Mouse (Mus musculus): Measurements from ENCODE around the gene Relb. TPM values are rescaled to one million over a fixed set of nuclear protein-coding genes. Genes with fewer than 3 reads are reported as not detected.

Gene Relb
- total RNA-seq, 2 experiments from 2014 or later, result 5.5 to 7.5 TPM

DNA sequence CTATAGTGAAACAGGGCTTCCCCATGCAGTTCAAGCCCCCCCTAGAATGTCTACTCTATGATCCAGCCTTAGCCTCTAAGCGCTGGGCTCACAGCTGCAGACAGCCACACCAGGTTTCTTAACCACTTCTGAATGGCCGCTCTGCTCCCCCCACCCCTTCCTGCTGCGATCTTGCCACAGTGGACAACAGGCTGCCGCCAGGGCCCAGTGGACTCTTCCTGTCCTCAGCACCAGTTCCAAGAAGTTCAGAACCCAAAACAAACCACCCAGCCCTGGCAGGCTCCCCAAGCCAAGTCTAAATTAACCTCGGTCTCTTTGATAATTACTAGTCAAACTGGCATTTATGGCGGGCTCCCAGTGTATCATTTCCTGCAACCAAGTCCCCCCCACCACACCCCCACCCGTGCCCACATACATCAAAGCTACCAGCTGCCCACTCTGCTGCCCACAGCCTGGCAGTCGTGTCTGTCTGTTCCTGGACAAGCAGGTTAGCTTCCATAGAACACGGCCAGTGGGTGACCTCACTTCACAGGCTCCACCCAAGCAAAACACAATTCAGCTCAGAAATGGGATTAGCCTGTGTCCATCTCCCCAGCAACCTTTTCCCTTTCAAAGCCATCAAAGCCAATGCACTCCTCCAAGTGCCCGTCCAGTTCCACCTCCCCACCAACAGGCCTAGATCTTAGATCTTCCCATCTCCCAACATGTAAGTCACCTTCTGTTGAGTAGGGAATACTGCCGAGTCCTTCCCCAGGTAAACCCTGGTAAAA, 68.6 kb downstream of the Relb start:
- DNase-seq, result no peak
- intact Hi-C loops (cut with DNase I), result no loop called here

DNA sequence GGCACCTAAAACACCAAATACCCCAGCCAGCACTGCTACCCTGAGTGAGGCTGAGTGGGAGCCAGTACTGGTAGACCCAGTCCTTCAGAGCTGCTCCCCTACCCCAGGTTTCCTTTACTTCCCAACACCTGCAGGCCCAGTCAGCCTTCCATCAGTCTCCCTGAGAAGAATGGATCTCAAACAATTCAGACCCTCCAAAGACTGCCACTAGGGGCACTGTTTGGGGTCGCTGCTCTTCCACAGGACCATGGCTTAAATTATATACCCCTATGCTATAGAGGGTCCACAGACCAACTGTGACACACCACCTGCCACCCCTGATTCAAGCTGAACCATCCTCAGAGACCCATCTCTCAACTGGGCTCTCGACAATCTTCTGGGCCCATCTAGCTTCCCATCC, 70.3 kb downstream of the Relb start:
- no peak for DNase-seq
- intact Hi-C loops (cut with DNase I), result loop anchor here (5.0 kb wide), 1 partner anchor 92 kb away; no protein-coding TSS in a partner anchor

DNA sequence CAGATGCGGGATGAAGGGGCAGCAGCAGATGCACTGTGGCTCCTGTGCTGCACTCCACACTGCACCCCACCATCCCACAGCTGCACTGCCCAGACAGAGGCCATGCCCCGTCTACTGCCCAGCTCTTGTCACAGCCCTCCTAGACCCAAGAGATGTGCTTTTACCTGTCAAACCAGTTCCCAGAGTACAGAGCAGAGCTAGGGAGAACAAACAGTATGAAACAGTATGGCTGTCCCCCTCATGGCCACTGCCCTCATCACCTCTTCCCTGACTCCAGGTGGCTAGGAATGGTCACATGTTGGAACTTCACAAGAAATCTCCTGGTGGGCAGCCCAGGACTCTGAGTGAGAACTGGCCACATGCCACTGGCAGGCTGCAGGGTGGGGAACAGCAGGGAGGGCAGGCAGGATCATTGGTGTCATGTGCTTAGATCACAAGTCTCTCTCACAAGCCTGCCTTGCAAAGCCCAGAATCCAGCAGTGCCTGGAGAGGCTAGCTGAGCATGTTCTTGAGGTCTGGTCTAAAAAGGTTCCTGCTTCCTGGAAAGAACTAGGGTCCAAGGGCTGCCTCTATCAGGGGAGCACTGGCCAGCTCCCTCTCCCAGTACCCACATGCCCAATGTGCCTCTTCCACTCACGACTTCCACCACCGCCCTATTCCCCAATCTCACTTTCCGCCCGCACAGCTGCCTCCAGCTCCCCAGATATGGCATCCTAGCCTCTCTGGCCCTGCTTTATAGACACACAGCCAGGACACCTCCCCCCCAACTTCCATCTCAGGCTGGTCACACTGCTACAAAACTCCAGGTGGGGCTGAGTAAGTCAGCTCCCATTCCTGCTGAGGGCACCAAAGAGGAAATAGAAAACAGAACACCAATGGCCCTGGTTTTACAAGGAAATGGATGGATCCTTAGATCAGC, 71.0 kb downstream of the Relb start:
- DNase-seq, result no peak
- intact Hi-C loops (cut with DNase I), result loop anchor here (5.0 kb wide), 1 partner anchor 91 kb away; no protein-coding TSS in a partner anchor

DNA sequence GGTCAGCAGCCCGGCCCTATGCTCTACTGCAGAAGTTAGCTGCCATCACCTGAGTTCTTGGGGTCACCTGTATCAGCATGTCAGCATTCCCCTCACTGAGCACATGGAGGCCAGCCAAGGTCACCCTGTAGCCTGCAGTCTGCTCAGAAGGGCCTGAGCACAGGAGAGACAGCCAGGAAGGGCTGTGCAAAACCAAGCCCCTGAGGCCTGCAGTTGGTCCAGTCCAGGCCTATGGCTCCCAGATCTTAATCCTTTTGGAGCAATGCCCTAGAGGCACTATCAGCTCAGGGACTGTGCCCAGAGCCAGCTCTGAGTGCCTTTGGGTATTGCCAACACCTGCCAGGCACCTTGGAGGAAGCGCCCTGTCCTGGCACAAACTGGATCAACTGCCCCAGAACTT, 72.2 kb downstream of the Relb start:
- DNase-seq, result no peak
- intact Hi-C loops (cut with DNase I), result loop anchor here (5.0 kb wide), 1 partner anchor 90 kb away; no protein-coding TSS in a partner anchor

Other genes starting within 250 kb of the Relb start
- gene Ercc2, start 247.4 kb downstream of the Relb start, total RNA-seq (2021), result 10 to 100 TPM; 46.1 to 62.8 TPM
- 1 to 10 TPM; 1.2 to 1.3 TPM for gene Klc3, start 225.3 kb downstream of the Relb start, total RNA-seq (2021)
- gene Ckm, start 224.7 kb downstream of the Relb start, total RNA-seq (2021), result not detected
- gene Mark4, start 170.6 kb downstream of the Relb start, total RNA-seq (2021), result 100 to 1,000 TPM; 118 to 119 TPM
- under 1 TPM; 0.42 to 0.46 TPM for gene Exoc3l2, start 166.1 kb downstream of the Relb start, total RNA-seq (2021)
- 1 to 10 TPM; 8.5 to 8.8 TPM for gene Bloc1s3, start 121.1 kb downstream of the Relb start, total RNA-seq (2021)
- 10 to 100 TPM; 17.9 to 19.0 TPM for gene Trappc6a, start 121.0 kb downstream of the Relb start, total RNA-seq (2021)
- under 1 TPM; 0.90 to 0.91 TPM for gene Nkpd1, start 111.6 kb downstream of the Relb start, total RNA-seq (2021)
- 10 to 100 TPM; 81.1 to 85.1 TPM for gene Ppp1r37, start 66.4 kb downstream of the Relb start, total RNA-seq (2021)
- gene Zfp296, start 52.2 kb downstream of the Relb start, total RNA-seq (2021), result under 1 TPM; 0.22 to 0.24 TPM
- gene Gemin7, start 51.8 kb downstream of the Relb start, total RNA-seq (2021), result 10 to 100 TPM; 56.0 to 58.2 TPM
- gene Clasrp, start 25.0 kb downstream of the Relb start, total RNA-seq (2021), result 100 to 1,000 TPM in 1 of 2 experiments, 10 to 100 TPM in 1; 98.0 to 106 TPM
- gene Clptm1, start 35.6 kb upstream of the Relb start, total RNA-seq (2021), result 100 to 1,000 TPM; 105 to 115 TPM
- not detected for gene Apoc2, start 48.5 kb upstream of the Relb start, total RNA-seq (2021)
- gene Gm44805, start 52.0 kb upstream of the Relb start, total RNA-seq (2021), result not detected
- gene Apoc4, start 52.0 kb upstream of the Relb start, total RNA-seq (2021), result not detected
- 1 to 10 TPM; 2.1 to 3.6 TPM for gene Apoc1, start 63.2 kb upstream of the Relb start, total RNA-seq (2021)
- 100 to 1,000 TPM; 576 to 662 TPM for gene Apoe, start 69.8 kb upstream of the Relb start, total RNA-seq (2021)
- 100 to 1,000 TPM in 1 of 2 experiments, 10 to 100 TPM in 1; 95.8 to 104 TPM for gene Tomm40, start 86.0 kb upstream of the Relb start, total RNA-seq (2021)
- 10 to 100 TPM; 35.7 to 36.4 TPM for gene Nectin2, start 121.0 kb upstream of the Relb start, total RNA-seq (2021)
- gene Bcam, start 141.6 kb upstream of the Relb start, total RNA-seq (2021), result 1 to 10 TPM; 6.8 to 7.4 TPM
- under 1 TPM in 1 of 2 experiments, not detected in 1; 0.93 TPM for gene Cblc, start 167.4 kb upstream of the Relb start, total RNA-seq (2021)
- gene Bcl3, start 193.3 kb upstream of the Relb start, total RNA-seq (2021), result 1 to 10 TPM in 1 of 2 experiments, under 1 TPM in 1; 0.76 to 1.3 TPM
- gene Gm19345, start 222.6 kb upstream of the Relb start, total RNA-seq (2021), result 10 to 100 TPM; 14.8 to 15.9 TPM
- not detected for gene Ceacam16, start 231.9 kb upstream of the Relb start, total RNA-seq (2021)

Measured in left cerebral cortex, postnatal 4 days (tissue).